22 mouse cellular contexts compared by ENCODE assay signal in genomic region chr17:4576883-4577282, GRCm38 (mm10).
A peak's percentile ranks its signal among the peaks of the same experiment; 100 is the strongest.
DNase-seq lines count a peak whose midpoint lies in the region; ATAC-seq and TF ChIP-seq lines count a peak whose summit lies in the region.
"Had no signal": no experiment of that assay in that cellular context is flagged by ENCODE, and none has a peak within 500 bp of the region (broad histone marks: within the 10 kb centered on the region; RNA-seq: fewer than 3 reads in every experiment).

No protein-coding gene starts in this region.

- H3K9me3 ChIP-seq in CH12.LX (replicated peaks; ENCODE audit: low read length), result no peaks in the 10 kb centered on the region
- no peaks in the 10 kb centered on the region for H3K9me3 ChIP-seq in forebrain, embryonic 11.5 days (ENCODE audit: control insufficient read depth, low read length)
- H3K9me3 ChIP-seq: embryonic facial prominence, embryonic 12.5 days; forebrain, embryonic 13.5 days; G1E; hindbrain, embryonic 12.5 days had no signal

- no peak for TF ChIP-seq EP300 in CH12.LX (IDR thresholded peaks at IDR 0.05; ENCODE audit: low read length)

- H3K9ac ChIP-seq in liver, adult 2 months (ENCODE audit: low read depth, low read length), result no peak overlapping the region
- no peak overlapping the region for H3K9ac ChIP-seq in CH12.LX (ENCODE audit: insufficient read depth, low read depth)
- H3K9ac ChIP-seq in forebrain, embryonic 11.5 days (ENCODE audit: low read length), result no peak overlapping the region
- H3K9ac ChIP-seq: embryonic facial prominence, embryonic 12.5 days; forebrain, embryonic 13.5 days; forebrain, postnatal 0 days; hindbrain, embryonic 12.5 days had no signal

- no peaks in the 10 kb centered on the region for H3K27me3 ChIP-seq in liver, adult 2 months (ENCODE audit: control insufficient read depth, insufficient read depth, low read length)
- no peaks in the 10 kb centered on the region for H3K27me3 ChIP-seq in CH12.LX (replicated peaks)
- H3K27me3 ChIP-seq in forebrain, embryonic 11.5 days (ENCODE audit: control insufficient read depth, insufficient read depth, low read length), result no peaks in the 10 kb centered on the region
- H3K27me3 ChIP-seq: embryonic facial prominence, embryonic 12.5 days; forebrain, embryonic 13.5 days; hindbrain, embryonic 12.5 days had no signal

- peak; percentile 26 for DNase-seq in liver, adult 2 months (ENCODE audit: extremely low read depth, low read depth, low spot score)
- DNase-seq in liver (no peak), CH12.LX (ENCODE audit: extremely low read depth) (peak; percentile 14)
- no peak for DNase-seq in frontal cortex, adult 2 months (ENCODE audit: extremely low spot score in 1 of 2, low spot score in 1 of 2)
- no peak for DNase-seq in forebrain, embryonic 11.5 days (ENCODE audit: low spot score)
- DNase-seq: adrenal gland, postnatal 14 days; cerebellum, adult 11-12 months; cerebellum, adult 9-10 months; cerebellum, postnatal 25 days; forebrain, postnatal 0 days; gastrocnemius, adult 2 months; gastrocnemius, postnatal 25 days; heart, adult 18-20 months; heart, postnatal 10 days; heart, postnatal 4 days had no signal

- H3K79me2 ChIP-seq in liver, adult 2 months (ENCODE audit: control insufficient read depth, insufficient read depth, low read length), result no peaks in the 10 kb centered on the region
- no peaks in the 10 kb centered on the region for H3K79me2 ChIP-seq in CH12.LX (replicated peaks; ENCODE audit: control insufficient read depth, extremely low read depth, insufficient read depth, poor library complexity, severe bottlenecking)

- 34% methylated on average over 5 of the region's 5 CpGs for WGBS in liver, adult 2 months
- 70% methylated on average over 5 of the region's 5 CpGs for WGBS in forebrain, embryonic 11.5 days

- no peaks in the 10 kb centered on the region for H3K4me1 ChIP-seq in liver, adult 2 months (ENCODE audit: control insufficient read depth, insufficient read depth, low read length)
- peaks cover 0 to 20% of the 10 kb centered on the region in 2 experiments; a peak in 2 of 4 replicates for H3K4me1 ChIP-seq in CH12.LX (ENCODE audit: control insufficient read depth in 1 of 2, insufficient read depth in 2 of 2)
- H3K4me1 ChIP-seq in forebrain, embryonic 11.5 days (replicated peaks; ENCODE audit: control insufficient read depth, insufficient read depth, low read length), result no peaks in the 10 kb centered on the region
- H3K4me1 ChIP-seq: embryonic facial prominence, embryonic 12.5 days; forebrain, embryonic 13.5 days; hindbrain, embryonic 12.5 days had no signal

- no peak for TF ChIP-seq POLR2A in liver, adult 2 months (IDR thresholded peaks at IDR 0.05; ENCODE audit: extremely low read depth, insufficient read depth, low read length)
- no peak for TF ChIP-seq POLR2A in CH12.LX (IDR thresholded peaks at IDR 0.05; ENCODE audit: low read depth, low read length)

- no peak overlapping the region for H3K4me2 ChIP-seq in CH12.LX (ENCODE audit: insufficient read depth, low read depth, poor library complexity, severe bottlenecking)
- H3K4me2 ChIP-seq in forebrain, embryonic 11.5 days (ENCODE audit: low read depth, low read length, severe bottlenecking), result no peak overlapping the region
- H3K4me2 ChIP-seq: embryonic facial prominence, embryonic 12.5 days; forebrain, embryonic 13.5 days; hindbrain, embryonic 12.5 days had no signal

- in situ Hi-C loops in CH12.LX (cut with MboI; ENCODE audit: low pct_ligation_motif_present, low pct_unique_long_range_greater_than_20kb, low sequenced_read_pairs), result no loop called here

- TF ChIP-seq RAD21 in CH12.LX (IDR thresholded peaks at IDR 0.05; ENCODE audit: low read depth, low read length), result no peak

- H3K36me3 ChIP-seq in liver, adult 2 months (ENCODE audit: control insufficient read depth, insufficient read depth, low read length), result no peaks in the 10 kb centered on the region
- no peaks in the 10 kb centered on the region for H3K36me3 ChIP-seq in CH12.LX (replicated peaks in 1 of 2; ENCODE audit: control insufficient read depth in 1 of 2, insufficient read depth in 1 of 2, low read length in 1 of 2)
- no peaks in the 10 kb centered on the region for H3K36me3 ChIP-seq in forebrain, embryonic 11.5 days (ENCODE audit: control insufficient read depth, insufficient read depth, low read length)
- H3K36me3 ChIP-seq: embryonic facial prominence, embryonic 12.5 days; G1E; hindbrain, embryonic 12.5 days had no signal

- H3K4me3 ChIP-seq in liver, adult 2 months (ENCODE audit: insufficient read depth, low read depth, low read length), result no peak overlapping the region
- no peak overlapping the region for H3K4me3 ChIP-seq in CH12.LX (replicated peaks in 1 of 3; ENCODE audit: low read depth in 2 of 3, low read length in 2 of 3, poor library complexity in 1 of 3)
- no peak overlapping the region for H3K4me3 ChIP-seq in forebrain, embryonic 11.5 days (ENCODE audit: low read depth, low read length)
- H3K4me3 ChIP-seq: embryonic facial prominence, embryonic 12.5 days; forebrain, embryonic 13.5 days; gastrocnemius, adult 2 months; hindbrain, embryonic 12.5 days had no signal

- dilution Hi-C loops in CH12.LX (cut with MboI; ENCODE audit: extremely low pct_ligation_motif_present, extremely low pct_unique_long_range_greater_than_20kb, low sequenced_read_pairs), result no loop called here

- no peak overlapping the region for H3K27ac ChIP-seq in liver, adult 2 months (replicated peaks; ENCODE audit: insufficient read depth, low read depth, low read length)
- H3K27ac ChIP-seq in CH12.LX (ENCODE audit: insufficient read depth, low read depth), result no peak overlapping the region
- no peak overlapping the region for H3K27ac ChIP-seq in forebrain, embryonic 11.5 days (ENCODE audit: low read depth, low read length)
- H3K27ac ChIP-seq: embryonic facial prominence, embryonic 12.5 days; forebrain, embryonic 13.5 days; gastrocnemius, adult 2 months; hindbrain, embryonic 12.5 days had no signal

- no peak for TF ChIP-seq CTCF in liver, adult 2 months (IDR thresholded peaks at IDR 0.05; ENCODE audit: low read depth, low read length)
- TF ChIP-seq CTCF in CH12.LX (conservative IDR thresholded peaks at IDR 0.05 in 1 of 2, IDR thresholded peaks at IDR 0.05 in 1 of 2; ENCODE audit: low read depth in 2 of 2, low read length in 2 of 2), result no peak

- ATAC-seq in granulocyte monocyte progenitor cell, adult 5-6 weeks (replicated peaks; ENCODE audit: poor library complexity, severe bottlenecking), result peak; percentile 33; the same call in 1 of the 2 replicates
- ATAC-seq in forebrain, embryonic 11.5 days (replicated peaks; ENCODE audit: low FRiP score), result no peak
- ATAC-seq: forebrain, embryonic 13.5 days; forebrain, postnatal 0 days; hindbrain, embryonic 16.5 days; inflammation-experienced regulatory T-cells, adult 6 months had no signal

TF ChIP-seq in CH12.LX, 34 proteins besides CTCF, POLR2A, EP300 and RAD21:
- TF ChIP-seq KAT2A (IDR thresholded peaks at IDR 0.05; ENCODE audit: insufficient replicate concordance, low read length), result no peak
- peak; percentile 68; the same call in 1 of the 2 replicates for TF ChIP-seq MAFK (IDR thresholded peaks at IDR 0.05; ENCODE audit: insufficient replicate concordance, low read length)
TF ChIP-seq in CH12.LX: peak in this region for 1.

Comparison
In these comparisons a context has a peak if more than half of its experiments do, and no peak if none do; other contexts are left out.
1. DNase-seq: peak in liver, adult 2 months (single experiment) and CH12.LX (single experiment); none in liver (single experiment), frontal cortex, adult 2 months (0 of 2) and forebrain, embryonic 11.5 days (single experiment).